Mouse (Mus musculus): ENCODE measurements around the gene Ttc4.

- no peak for TF ChIP-seq CTCF (IDR thresholded peaks at IDR 0.05; ENCODE audit: low read depth, low read length)
- TF ChIP-seq POLR2A (IDR thresholded peaks at IDR 0.05; ENCODE audit: insufficient read depth, low read length) = no peak
These were observed 25.7 kb downstream of the Ttc4 start for GRCm38 (mm10) chr4:106653051-106653450.

Measured in ES-Bruce4 (cell line).